Mouse (Mus musculus): ENCODE data around the gene Arglu1. TPM values are rescaled to one million over a fixed set of nuclear protein-coding genes. Genes with fewer than 3 reads are reported as not detected.

Arglu1 gene
- total RNA-seq, 2 experiments from 2014 or later, result 102 to 109 TPM

- TF ChIP-seq CTCF (IDR thresholded peaks at IDR 0.05), result no peak
- H3K27ac ChIP-seq, result peak overlapping the region; percentile 69
- intact Hi-C loops (cut with DNase I), result loop anchor here (2.0 to 10.0 kb wide), 4 partner anchors 425 to 1641 kb away; no protein-coding TSS in a partner anchor
- no peak for DNase-seq (ENCODE audit: extremely low spot score in 1 of 2, low spot score in 2 of 2)
- peak overlapping the region; percentile 95 for H3K4me3 ChIP-seq
Observed at GRCm38 (mm10) chr8:8657692-8658355, 32.5 kb downstream of the Arglu1 start.

DNA sequence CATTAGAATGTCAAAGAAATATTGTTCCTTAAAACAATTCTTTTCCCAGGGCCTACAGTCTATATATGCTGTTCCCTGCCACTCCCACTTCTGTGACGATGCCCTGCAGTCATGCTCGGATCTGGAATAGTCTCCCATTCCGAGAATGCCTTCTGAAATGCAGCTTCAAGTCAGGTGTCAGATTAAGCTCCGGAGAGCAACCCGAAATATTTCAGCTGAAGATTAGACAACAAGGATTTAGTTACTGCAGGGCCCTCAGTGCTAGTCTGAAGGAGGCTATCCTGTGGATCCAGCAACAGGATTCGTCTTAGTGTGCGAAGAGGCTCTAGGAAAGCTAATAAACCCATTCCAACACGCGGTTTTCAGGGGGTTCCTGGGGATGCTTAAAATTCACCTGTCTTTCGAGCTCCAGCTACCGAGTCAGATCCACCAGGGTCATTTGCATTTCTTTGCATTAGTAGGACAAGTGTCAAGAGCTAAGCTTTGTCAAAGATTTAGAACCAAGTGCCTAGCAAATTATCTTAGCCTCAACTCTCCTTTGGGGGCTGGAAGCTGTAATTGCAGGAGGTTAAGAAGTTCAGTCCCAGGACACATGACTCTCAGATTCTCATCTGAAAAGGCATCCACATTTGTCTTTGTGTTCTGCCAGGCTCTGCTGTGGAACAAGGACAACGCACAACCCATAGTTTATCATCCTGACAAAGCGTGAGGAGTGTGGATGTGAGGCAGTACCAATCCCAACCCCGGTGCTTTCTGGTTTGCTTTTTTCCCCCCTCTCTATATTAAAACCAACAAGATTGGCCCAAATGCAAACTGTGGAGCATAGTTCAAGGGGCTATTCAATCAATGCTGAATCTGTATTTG is 33.5 kb downstream of the Arglu1 start:
- no peak for DNase-seq (ENCODE audit: extremely low spot score in 1 of 2, low spot score in 2 of 2)
- TF ChIP-seq CTCF (IDR thresholded peaks at IDR 0.05), result no peak
- intact Hi-C loops (cut with DNase I), result loop anchor here (5.0 to 10.0 kb wide), 3 partner anchors 612 to 1640 kb away; no protein-coding TSS in a partner anchor
- H3K27ac ChIP-seq, result peak overlapping the region; percentile 69
- peak overlapping the region; percentile 95 for H3K4me3 ChIP-seq

DNA sequence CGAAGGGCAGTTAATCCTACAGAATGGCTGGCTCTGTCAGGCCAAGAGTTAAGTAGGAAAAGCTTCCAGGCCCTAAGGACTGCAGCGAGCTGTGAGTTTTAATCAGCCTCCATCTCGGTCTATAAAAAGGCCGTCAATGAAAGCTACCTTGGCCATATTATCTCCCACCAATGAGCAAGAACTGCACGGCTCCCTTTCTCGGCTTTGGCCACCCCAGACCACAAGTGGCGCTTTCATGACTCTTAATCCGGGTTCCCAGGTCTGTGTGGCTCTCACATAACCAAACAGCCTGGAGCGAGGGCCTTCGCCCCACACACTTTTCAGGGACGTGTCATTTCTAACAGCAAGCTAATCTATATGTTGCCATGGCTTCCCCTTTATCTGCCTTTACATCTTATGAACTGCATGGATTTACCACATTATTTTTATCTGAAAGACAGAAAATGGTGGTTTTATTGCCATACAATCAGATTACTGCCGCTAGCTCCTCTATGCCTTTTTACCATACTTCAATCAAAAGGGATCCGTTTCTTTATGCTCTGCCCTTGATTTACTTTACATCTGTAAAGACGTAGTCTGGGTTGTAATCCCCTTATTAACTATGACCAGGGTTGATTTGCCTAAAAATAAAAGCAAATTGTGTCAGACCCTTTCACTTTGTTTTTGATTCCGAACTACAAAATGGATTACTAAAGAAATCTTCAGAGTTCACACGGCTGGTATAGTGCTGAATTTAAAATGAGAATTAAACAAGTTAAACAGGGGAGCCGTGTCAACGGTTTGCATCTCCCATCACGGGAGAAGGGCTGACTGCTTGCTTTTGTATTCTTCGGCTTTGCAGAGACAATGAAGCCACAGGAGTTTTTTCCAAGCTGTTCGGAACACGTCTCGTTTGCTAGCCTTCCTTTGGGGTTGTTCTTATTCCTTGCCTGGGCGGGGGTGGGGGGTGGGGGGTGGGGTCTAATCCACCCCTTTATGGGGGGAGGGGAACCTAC is 34.7 kb downstream of the Arglu1 start:
- no peak for DNase-seq (ENCODE audit: extremely low spot score in 1 of 2, low spot score in 2 of 2)
- no peak for TF ChIP-seq CTCF (IDR thresholded peaks at IDR 0.05)
- Histone ChIP-seq H3K27ac (peak overlapping the region; percentile 69), H3K4me3 (peak overlapping the region; percentile 95)
- intact Hi-C loops (cut with DNase I), result loop anchor here (2.0 to 10.0 kb wide), 4 partner anchors 33 to 1638 kb away; no protein-coding TSS in a partner anchor

DNA sequence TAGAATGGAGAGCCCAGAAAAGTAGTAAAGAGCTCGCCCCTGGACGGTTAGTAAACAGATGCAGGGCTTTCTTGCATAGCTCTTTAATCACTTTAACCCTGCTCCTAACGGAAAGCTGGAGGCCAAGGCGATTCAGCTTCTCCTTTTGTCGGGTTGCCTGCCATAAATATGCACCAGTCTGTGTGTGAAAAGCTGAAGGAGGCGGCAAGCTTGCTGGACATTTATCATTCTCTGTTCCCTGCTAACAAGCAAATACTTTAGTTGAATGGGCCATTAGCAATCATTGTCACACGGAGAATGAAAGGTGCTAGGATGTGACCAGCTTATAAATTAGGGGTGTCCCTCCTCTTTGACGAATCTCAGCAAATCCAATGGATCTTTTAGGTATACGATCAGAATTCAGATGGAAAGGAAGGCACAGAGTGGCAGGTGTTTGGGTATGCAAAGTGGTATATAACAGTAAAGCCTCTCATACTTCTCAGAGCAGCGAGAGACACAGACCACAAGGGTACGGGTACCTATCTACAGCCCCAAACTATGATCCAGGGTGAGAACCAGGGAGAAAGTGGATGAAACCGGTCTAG is 36.3 kb downstream of the Arglu1 start:
- Histone ChIP-seq H3K4me3 (peak overlapping the region; percentile 27; the same call in 1 of the 2 replicates), H3K27ac (peak overlapping the region; percentile 45)
- DNase-seq (ENCODE audit: extremely low spot score in 1 of 2, low spot score in 2 of 2), result no peak
- intact Hi-C loops (cut with DNase I), result loop anchor here (1.0 to 10.0 kb wide), 3 partner anchors 31 to 609 kb away; no protein-coding TSS in a partner anchor
- TF ChIP-seq CTCF (IDR thresholded peaks at IDR 0.05), result no peak

DNA sequence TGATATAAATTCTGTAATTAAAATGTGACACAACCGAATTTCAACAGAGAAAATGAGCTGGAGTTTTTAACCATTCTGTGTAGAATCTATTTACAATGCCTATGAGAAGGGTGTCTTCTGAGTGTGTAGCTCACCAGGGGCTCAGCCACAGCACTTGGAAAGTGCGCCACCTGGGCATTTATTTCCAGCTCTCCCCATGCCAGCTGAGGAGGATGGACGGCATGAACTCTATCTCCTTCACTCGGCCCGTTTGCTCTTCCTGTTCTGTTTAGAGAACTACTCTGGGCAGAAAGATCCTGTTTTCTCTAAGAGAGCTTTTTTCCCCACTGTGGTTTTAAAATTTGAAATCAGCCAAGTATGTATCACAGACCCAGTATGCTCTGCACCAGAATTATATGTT is 37.0 kb downstream of the Arglu1 start:
- Histone ChIP-seq H3K27ac (peak overlapping the region; percentile 45), H3K4me3 (peak overlapping the region; percentile 27; the same call in 1 of the 2 replicates)
- peak; percentile 13; the same call in 1 of the 2 replicates for TF ChIP-seq CTCF (IDR thresholded peaks at IDR 0.05)
- intact Hi-C loops (cut with DNase I), result loop anchor here (10.0 kb wide), 1 partner anchor 609 kb away; no protein-coding TSS in a partner anchor
- DNase-seq (ENCODE audit: extremely low spot score in 1 of 2, low spot score in 2 of 2), result no peak

DNA sequence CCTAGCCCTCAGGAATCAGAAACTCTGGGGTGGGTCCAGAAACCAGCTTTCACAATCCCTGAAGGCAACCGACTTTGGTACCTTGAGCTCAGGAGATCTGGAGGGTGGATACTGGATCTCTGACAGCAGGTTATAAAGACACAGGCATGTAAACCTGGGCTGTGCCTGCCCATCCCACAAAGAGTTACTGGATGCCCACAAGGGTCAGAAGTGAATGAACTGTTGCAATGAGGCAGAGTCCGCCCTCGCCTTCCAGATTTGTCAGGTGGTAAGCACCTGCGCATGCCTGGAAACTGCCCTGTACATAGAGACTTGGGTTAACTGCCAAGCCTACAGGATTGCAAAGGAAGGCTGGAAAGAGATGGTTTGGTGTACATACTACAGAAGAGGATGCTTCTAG is 37.9 kb downstream of the Arglu1 start:
- DNase-seq (ENCODE audit: extremely low spot score in 1 of 2, low spot score in 2 of 2), result no peak
- no peak overlapping the region for H3K27ac ChIP-seq
- no peak for TF ChIP-seq CTCF (IDR thresholded peaks at IDR 0.05)
- H3K4me3 ChIP-seq, result no peak overlapping the region
- intact Hi-C loops (cut with DNase I), result loop anchor here (10.0 kb wide), 1 partner anchor 608 kb away; no protein-coding TSS in a partner anchor

GRCm38 (mm10) chr8:8649944-8650343 is 40.4 kb downstream of the Arglu1 start:
- no peak overlapping the region; the same call in 1 of the 2 replicates for H3K27ac ChIP-seq
- no peak for TF ChIP-seq CTCF (IDR thresholded peaks at IDR 0.05)
- peak; percentile 57 to 59 for DNase-seq (ENCODE audit: extremely low spot score in 1 of 2, low spot score in 2 of 2)
- intact Hi-C loops (cut with DNase I), result loop anchor here (5.0 to 10.0 kb wide), 2 partner anchors 543 to 605 kb away; no protein-coding TSS in a partner anchor
- H3K4me3 ChIP-seq, result no peak overlapping the region

DNA sequence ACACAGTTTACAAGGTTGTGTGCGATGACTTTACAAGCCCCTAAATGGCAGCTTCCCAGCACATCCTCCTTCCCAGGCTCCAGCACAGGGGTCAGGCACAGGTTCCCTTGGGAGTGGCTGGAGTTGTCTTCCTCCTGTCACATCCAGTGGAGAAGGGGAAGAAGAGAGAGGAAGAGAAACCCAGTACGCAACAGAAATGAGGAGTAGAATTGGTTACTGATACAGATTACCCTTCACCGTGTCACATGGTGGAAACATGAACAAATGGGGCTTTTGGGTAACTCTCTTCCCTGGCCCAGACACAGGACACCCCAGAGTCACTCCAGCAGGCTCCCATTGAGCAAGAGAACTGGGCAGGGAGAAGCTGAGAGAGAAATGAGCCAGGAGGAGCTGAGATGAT is 40.8 kb downstream of the Arglu1 start:
- no peak for DNase-seq (ENCODE audit: extremely low spot score in 1 of 2, low spot score in 2 of 2)
- H3K27ac ChIP-seq, result peak overlapping the region; percentile 45; the same call in 1 of the 2 replicates
- intact Hi-C loops (cut with DNase I), result loop anchor here (5.0 kb wide), 1 partner anchor 542 kb away; no protein-coding TSS in a partner anchor
- no peak for TF ChIP-seq CTCF (IDR thresholded peaks at IDR 0.05)
- H3K4me3 ChIP-seq, result no peak overlapping the region

DNA sequence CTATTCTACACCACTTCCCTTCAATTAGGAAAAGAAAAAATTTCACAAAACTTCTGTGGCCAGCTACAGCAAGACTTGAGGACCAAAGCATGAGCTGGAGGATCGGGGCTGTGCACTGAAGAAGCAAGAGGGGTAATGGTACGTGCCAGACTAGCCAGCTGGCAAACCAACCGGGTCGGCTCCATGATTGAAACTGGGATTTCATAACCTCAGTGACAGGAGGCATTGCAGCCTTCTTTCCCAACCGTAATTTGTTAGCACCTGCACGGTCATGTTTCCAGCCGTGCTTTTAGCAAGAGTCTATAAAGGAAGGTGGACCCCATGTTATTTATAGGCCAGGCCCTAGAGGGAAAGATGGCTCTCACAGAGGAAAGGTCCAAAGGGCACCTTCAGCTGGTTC is 41.6 kb downstream of the Arglu1 start:
- H3K4me3 ChIP-seq, result no peak overlapping the region
- no peak for DNase-seq (ENCODE audit: extremely low spot score in 1 of 2, low spot score in 2 of 2)
- intact Hi-C loops (cut with DNase I), result loop anchor here (5.0 kb wide), 1 partner anchor 541 kb away; no protein-coding TSS in a partner anchor
- no peak for TF ChIP-seq CTCF (IDR thresholded peaks at IDR 0.05)
- no peak overlapping the region; the same call in 1 of the 2 replicates for H3K27ac ChIP-seq

GRCm38 (mm10) chr8:8647824-8648223 is 42.5 kb downstream of the Arglu1 start:
- no peak for TF ChIP-seq CTCF (IDR thresholded peaks at IDR 0.05)
- Histone ChIP-seq H3K4me3 (no peak overlapping the region), H3K27ac (no peak overlapping the region)
- DNase-seq (ENCODE audit: extremely low spot score in 1 of 2, low spot score in 2 of 2), result no peak
- intact Hi-C loops (cut with DNase I), result loop anchor here (5.0 kb wide), 1 partner anchor 541 kb away; no protein-coding TSS in a partner anchor
